Mouse (Mus musculus) thymus, postnatal 0 days (tissue): ENCODE results near the gene Prr5l. TPM values are rescaled to one million over a fixed set of nuclear protein-coding genes. Genes with fewer than 3 reads are reported as not detected.

Experiments used
- DNase-seq: peaks from one replicate; pipeline ENCODE4 v3.0.0-alpha.2; 2015; ENCODE audit warnings: low spot score
- polyA plus RNA-seq: library from polyadenylated mRNA; unstranded; fragments of >200 nt; fragmentation: Nextera tagmentation; extraction: Ambion mirVana; gene quantifications from 2 replicates; pipeline ENCODE4 v1.2.1, GENCODE M21; 2015

Prr5l gene
- polyA plus RNA-seq, 1 experiment from 2014 or later, result 5.1 TPM

DNA sequence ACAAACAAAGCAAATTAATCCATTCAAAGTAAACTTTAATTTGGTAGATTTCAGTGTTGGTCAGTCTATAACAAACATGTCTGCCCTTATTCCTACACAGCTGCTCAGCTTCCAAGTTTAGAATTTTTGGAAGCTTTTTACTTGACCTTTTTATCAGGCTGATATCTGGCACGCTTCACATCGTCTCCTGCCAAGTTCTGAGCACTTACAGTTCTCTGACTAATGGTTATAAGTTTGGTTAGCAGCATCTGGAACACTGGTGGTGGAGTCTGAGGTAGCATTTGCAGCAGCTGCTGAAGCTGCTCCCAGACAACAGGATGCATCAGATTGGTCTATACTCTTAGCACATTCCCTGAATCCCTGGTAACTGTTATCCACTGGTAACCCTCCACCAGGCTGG lies 1.5 kb upstream of the Prr5l start:
- DNase-seq, result no peak

DNA sequence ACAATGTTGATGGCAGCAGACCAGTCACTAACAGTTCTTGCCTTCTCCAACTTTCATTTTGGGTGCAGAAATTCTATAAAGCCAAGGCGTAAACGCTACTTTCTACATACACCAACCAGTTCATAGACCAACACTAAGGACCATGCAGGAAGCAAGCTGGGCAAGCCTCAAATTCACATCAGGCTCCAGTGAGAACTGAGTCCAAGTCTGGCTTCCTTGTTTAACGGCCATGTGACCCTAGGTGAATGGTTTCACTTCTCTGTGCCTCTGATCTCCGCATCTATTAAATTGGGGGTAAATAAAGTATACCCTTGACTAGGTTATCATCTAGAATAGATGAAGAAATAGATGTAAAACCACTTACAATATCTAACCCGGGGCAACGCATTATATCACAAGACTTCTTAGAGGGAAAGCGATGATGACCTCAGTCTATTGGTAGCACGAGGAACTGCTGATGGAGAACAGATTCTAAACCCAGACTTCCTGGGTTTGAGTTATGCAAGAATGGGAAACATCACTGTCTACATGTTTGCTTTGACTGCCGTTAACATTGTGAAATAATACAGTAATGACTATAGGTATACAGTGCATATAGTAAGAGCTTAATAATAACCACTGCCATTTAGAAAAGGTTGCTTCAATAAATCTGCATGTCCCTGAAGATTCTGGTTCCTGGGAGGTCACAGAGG lies 1.2 kb downstream of the Prr5l start:
- no peak for DNase-seq

DNA sequence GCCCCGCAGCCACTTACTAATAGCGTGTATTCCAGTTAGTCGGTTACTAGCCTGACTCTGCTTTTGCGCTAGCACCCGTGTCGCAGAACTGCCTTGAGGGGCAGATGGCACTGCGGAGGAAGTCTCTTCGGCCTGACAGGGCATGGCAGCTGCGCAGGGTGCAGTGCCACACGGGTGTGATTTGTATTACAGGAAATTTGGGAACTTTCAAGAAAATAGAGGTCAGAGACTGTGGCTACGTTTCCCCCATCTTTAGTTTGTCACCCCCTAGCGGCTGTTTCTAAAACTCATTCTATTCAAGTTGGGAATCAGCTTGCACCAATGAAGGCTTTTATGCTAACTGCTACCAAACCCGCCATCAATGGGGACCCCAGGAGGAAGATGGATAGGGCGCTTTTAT lies 11.6 kb downstream of the Prr5l start:
- DNase-seq, result peak; percentile 60

DNA sequence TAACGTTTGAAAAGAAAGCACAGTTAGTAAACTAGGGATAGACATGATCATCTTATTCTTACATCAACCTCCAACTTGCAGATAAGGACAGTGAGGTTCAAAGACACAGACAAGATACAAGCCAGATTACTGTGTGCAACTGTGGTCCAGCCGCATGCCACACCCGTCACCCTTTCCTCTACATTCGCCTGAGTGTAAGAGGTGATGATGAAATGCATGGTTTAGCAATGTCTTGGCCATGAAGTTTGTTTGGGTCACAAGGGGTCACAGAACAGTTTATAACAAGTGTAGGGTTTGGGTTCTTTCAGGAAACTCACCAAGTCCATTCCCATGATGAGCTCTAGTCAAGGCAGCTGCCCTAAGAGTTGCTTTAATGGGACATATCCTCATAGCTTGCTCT lies 14.1 kb downstream of the Prr5l start:
- no peak for DNase-seq

DNA sequence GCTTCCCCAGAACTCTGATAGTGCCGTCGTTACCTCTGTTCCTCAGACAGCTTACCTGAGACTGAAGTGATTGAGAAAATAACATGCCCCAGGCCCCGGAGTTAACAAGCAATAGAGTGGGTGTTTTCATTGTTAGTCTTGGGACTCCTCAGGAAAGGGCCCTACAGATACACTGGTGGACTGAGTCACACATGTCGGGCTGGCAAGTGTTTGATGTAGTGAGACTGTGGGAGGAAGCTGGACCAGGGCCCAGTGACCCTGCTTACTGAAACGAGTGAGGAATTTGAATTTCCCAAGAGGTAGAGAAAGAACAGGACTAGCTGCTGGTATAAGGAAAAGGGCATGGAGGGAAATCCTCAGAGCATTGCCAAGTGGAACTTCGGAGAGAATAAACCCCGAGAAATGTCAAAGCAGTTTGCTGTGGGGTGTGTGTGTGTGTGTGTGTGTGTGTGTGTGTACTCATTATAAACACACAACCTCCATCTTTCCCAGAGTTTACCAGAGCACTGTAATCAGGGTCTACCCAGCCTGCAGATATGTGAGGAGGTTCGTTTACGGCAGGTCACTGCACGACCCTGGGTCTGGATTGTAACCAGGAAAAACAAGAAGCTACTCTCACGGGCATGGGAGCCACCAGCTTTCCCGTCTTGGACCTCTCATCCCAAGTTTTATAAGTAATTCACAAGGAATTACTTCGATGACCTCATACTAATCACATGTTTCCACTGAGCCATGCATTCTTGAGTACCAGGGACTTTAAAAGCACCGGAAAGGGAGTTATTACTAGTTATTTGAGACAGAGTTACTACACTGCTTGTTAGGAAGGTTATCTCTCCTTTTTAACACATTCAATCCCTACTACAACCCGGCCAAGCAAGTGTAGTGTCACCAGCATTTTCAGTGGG lies 20.4 kb downstream of the Prr5l start:
- DNase-seq, result no peak

DNA sequence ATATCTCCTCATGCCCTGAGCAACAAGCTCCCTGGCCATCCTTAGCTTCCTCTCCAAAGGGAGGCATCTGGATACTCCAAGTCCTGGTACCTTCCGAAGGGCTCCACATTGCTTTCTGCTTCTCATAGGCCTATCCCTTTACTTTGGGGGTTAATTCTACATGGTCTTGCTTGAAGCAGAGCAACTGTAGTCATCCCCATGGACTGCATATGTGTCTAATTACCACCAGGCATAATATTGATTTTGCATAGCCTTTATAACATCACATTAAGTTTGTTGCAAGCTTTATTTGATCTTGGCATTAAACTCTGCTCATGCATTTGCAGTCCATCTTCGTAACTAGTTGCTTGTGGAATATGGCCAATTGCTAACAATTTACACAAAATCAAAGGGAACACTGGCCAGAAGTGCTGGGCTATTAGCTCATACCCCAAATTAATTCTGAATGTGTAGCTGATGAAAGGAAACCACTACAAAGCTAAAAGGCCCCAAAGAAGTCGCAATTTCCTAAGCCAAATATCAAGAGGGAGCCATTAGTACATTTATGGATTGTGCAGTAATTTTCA lies 21.8 kb downstream of the Prr5l start:
- DNase-seq, result no peak

DNA sequence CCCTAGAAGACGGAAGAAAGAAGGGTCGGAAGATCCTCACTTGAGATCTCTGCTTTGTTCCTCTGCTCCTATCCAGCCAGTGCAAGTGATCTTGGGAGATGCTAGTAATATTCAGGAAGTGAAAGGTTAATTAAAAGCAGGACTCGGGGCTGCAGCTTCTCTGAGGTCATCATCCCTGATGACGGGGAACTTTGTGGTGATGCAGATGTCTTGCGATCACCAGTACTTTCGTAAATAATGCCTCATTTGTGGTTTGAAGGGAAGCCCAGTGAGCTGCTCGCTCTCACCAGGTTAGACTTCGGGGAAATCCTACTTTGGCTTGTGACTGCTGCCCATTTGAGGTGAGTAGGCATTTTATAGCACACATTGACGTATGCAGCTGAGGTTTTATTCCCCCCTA lies 26.7 kb downstream of the Prr5l start:
- DNase-seq, result no peak

DNA sequence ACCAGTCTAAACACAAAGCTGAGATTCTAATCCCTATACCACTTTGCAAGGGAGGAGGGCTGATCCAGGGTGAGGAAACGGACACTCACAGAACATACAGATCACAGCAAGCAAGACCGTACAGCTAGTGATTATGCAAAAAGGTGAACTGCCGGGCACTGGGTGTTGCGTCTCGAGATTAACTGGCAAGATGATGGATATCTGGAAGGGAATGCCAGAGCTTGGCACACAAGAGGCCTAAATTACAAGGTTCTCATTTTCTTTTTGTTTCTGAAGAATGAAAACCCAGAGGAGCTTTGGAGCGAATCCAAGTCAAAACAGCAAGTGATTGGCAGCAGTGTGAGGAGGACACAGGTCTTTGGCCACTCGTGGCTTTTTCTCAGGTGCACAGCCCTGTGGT lies 28.0 kb downstream of the Prr5l start:
- DNase-seq, result no peak

DNA sequence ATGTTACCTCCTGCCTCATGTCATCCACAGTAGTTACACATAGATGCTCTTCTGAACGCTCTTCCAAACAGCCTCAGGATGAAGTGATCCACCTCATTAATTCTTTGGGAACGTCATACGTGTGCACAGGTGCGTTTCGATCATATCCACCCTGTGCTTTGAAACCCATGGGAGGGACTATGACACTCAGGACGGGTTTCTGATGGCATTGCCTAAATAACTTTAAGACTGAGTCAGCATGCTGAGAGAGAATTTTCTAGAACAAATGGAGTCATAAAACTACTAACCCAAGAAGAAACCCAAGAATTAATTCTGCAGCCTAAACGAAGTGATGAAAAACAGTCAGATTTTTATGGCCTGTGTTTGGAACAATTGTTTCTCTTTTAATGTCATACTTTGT lies 40.1 kb downstream of the Prr5l start:
- no peak for DNase-seq

DNA sequence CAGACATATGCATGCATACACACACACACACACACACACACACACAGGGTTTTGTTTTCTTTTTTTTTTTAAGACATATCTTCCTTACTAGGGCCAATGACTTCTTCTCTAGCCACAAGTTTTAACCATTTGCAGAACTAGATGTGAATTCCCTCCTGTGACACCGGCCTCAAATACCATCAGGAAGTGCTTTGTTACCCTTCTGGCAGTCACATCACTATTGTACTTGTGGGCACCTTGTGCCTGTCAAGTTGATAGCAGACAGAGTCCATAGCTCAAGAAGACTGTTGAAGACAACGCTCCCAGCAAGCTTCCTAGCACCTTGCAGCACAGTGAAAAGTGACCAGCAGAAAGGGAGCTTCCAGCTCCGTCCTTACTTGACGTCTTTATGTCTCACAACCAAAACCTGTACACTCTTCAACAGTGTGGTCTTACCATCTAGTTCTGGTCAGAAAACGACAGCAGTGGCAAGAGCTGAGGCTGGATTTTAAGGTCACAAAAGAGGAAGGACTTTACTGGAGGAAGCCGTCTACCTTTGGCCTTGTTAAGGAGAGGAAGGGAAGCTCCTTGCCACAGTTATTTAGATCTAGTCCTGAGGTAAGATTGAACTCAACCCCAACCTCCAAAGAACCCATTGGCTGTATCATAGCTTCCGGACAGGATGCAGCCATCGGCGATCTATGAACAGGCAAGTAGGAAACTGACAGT lies 47.9 kb downstream of the Prr5l start:
- DNase-seq, result no peak

DNA sequence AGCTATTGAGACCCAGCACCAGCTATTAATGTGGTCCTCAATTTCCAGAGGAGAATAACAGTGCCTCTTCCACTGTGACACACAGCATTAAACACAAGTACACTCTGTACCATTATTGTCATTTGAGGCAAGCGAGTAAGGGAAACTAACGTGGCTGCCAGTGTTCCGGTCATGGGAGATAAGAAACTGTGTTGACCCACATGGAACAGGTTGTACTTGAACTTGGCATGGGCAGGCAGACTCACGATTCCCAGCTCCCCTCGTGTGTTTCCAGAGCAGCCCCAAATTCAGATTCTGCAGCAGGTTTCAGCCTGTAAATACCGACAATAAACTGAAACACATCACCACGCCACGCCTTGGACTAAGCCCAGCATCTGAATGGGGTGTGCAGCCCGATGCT lies 50.5 kb downstream of the Prr5l start:
- DNase-seq, result no peak

DNA sequence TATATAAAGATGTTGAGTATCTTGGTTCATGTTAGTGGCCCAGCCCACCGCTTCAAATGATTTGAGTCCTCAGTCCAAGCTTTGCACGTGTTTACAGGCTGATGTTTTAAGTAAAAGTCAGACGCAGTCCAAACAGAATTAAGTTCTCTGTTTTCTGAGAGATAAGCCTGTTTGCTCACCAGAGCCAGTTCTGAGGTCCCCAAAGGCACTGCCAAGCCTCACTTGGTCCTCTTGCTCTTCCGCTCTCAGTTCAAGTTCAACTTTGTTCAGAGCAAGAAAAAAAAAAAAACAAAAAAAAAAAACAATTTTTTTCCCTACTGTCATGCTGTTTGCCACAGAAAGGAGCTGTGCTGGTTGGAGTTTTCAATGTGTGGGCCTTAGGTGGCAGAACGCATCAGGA lies 51.0 kb downstream of the Prr5l start:
- DNase-seq, result no peak

DNA sequence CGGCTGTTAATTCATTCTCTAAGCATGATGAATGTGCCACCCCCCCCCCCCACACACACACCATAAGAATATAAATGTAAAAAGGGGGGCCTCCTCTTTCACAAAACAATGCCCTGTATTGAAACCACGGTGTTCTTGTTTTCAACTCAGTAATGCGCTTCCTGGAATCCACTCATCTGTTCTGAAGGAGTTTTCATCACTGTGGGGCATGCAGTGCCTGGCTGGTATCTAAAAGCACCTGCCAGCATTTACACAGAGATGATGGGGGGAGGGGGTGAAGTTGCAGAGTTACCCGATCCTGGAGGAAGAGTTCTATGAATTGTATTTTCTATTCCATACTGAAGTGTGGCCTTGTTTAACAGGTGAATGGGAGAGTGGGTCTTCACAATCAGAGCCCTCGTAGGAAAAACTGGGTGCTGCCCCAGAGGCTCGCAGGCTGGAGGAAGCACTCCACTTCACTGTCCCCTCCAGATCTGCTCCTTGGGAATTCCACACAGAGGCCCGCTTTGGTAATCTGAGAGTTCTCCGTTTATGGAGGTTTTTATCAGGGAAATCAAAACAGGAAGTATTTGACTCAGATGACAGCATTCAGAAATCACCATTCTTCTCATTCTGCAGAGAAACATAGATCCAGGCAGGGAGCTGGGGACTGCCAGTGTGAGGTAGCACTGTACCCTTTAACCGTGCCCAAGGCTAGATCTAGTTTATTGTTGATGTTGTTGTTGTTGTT lies 52.5 kb downstream of the Prr5l start:
- DNase-seq, result no peak

DNA sequence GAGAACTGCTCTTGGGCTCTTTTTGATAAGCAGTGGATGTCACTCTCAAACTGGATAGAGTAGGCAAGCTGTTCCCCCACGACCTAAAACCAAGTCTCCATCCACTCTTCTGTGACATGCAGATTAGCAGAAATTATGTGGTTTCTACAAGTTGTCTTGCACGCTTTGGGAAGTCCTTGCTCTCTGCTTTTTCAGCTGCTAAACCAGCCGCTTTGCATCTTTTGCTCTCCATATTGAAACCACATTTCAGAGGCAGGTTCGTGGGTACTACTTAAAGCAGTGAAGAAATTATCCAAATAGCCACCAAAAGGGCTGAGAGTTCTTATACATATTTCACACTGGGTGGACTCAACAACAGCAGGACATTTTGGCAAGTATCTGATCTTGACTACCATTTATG lies 53.8 kb downstream of the Prr5l start:
- no peak for DNase-seq

DNA sequence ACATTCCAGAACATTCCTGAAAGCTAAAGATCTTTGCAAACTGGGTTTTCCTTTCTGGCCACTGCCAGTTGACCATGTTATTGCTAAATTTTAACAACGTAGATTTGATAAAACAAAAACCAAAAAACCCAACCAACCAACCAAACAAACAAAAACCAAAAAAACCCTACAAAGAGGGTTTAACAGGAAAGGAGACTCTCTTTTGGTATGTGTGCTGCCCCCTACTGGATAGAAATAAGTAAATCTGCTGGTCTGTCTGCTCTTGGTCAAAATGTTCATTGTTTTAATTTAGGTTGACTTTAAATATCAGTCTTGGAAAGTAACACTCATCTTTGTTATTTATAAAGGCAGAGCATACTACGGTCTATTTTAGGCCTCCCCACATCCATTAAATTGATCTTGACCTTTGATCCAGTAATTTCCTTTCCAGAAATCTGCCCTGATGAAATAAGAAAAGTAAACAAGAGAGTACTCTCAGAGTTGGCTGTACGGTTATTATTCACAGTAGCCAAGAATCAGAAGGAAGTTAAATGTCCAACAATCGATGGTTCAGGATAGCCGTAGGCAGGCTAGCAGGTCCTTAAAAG lies 54.7 kb downstream of the Prr5l start:
- peak; percentile 55 for DNase-seq

DNA sequence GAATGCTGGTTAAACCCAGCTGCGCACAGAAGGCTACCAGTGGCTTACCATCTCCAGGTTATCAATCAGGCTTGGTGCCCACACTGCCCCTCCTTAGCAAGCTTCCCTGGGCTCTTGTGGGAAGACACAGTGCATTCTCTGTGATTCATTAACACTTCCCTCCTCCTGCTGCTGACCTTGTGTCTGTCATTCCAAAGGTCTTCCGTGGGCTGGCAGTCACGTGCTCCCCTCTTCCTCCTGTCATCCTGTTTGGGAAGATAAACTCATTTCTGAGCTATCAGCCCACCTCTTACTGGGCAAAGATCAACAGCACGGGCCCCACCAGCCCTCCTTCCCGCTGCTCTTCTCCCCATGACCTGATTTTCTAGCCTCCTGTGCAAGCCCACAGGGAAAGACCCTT lies 55.2 kb downstream of the Prr5l start:
- DNase-seq, result no peak

DNA sequence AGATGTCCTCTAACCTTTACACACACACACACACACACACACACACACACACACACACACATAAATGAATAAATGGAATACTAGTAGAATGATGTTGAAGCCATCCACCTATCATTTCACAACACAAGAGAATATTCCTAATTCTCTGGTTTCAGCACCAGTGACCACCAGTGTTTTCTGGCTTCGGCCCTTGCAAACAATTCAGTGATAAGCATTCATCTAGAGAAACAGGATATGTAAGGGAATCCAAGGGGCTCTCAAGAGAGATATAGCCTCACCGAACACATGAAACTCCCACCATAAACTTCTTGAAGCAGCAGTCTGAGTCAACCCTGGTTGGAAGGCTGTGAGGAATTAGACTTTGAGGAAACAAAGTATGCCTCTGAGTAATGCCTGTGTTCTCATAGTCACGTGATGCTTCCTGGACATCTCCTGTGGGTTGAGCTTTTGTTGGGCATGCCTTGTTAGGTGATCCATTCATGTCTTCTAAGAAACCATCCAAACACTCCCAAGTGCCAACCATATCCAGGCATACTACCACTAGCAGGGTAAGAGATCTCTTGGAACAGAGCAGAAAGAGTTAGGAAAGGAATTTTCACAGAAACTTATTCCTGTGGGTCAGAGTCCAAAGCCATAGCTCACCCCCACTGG lies 55.8 kb downstream of the Prr5l start:
- DNase-seq, result no peak

DNA sequence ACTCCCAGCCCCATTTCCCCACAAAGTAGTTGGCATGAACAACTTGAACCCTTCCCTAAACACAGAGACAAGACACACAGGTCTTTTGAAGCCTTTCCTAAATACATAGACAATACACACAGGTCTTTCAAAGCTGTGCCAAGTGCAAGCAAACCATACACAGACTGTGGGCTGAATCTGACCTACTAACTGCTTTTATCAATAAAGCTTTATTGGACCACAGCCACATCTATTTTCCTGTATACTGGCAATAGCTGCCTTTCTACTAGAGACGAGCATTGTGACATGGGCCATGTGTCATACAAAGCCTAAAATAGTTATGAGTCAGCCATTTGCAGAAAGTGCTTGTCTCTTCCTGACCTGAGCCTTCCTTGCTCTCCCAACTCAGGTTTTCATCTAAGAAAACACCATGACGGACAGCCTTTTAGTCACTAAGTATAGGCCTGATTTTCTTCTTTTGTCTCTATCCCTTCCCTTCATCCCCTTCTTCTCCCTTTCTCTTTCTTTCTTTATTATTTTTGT lies 56.6 kb downstream of the Prr5l start:
- no peak for DNase-seq

DNA sequence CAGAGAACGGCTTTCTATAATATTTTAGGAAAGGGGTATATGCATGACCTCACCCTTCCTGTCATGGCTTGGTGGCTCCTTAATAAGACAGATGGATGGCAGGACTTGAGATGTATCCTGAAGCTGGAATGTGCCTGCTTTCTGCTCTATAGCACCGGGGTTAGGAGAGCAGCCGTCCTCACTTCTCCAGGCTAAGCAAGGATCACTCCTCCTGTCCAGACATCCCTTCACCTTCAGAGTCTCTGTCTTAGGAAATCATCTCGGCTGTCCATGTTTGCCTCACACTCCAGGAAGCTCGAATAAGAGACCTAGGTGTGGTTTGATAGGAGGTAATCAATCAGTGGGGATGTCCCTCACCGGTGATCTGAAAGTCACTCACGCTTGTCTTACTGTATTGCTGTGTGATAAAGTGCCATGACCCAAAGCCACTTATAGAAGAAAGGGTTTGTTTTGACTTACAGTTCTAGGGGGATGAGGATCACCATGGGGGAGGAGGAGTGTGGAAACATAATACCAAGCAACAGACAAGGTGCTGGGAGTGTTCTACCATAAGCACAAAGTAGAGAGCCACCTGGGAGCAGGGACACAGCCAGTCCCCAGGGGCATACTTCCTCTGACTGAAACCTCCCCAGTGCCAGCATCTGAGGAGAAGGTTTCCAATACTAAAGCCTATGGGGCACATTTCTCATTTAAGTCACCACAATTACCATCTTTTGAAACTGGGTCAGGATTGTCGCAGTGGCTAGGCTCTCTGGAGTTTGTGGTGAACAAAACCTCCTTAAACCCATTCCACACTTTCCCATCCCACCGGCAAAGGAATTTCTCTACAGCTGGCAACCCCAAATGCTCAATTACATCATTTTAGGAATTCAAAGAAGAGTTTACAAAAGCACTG lies 57.4 kb downstream of the Prr5l start:
- DNase-seq, result no peak
